Mouse (Mus musculus): ENCODE results near the gene Tubb4b.

The Tubb4b gene

GRCm38 (mm10) chr2:25246183-25247072 is 21.9 kb upstream of the Tubb4b start, which contains the start of gene AL732309.1:
Gene AL732309.1 (minus strand): TSS chr2:25246863.
- no peak for DNase-seq (ENCODE audit: low spot score in 2 of 2)

DNA sequence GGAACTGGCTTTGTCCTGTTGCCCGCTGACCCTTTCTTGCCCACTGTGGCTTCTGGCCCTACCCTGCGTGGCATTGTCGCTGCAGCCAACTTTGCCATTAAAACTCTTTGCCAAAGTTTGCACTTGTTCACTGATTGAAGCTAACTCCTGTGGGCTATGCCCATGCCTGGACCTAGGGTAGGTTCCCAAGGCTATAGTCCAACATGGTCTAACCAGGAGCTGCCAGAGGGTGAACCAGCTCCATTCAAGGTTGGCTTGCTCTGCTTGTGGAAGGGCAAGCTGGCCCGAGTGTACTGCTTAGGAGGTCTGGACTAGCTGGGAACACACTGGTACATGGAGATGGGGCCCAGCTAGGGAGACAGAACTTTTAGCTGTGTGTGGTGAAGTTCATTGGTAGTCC is 19.6 kb upstream of the Tubb4b start:
- DNase-seq (ENCODE audit: low spot score in 2 of 2), result no peak

- no peak for DNase-seq (ENCODE audit: low spot score in 2 of 2)
Observed at GRCm38 (mm10) chr2:25243342-25243741, 18.8 kb upstream of the Tubb4b start.

- DNase-seq (ENCODE audit: low spot score in 2 of 2), result no peak
Observed at GRCm38 (mm10) chr2:25242101-25242506, 17.6 kb upstream of the Tubb4b start, which contains the start of the genes Rnf208 and Cysrt1. Gene Rnf208 (plus strand): TSS chr2:25242255. Gene Cysrt1 (minus strand): TSS chr2:25242452.

GRCm38 (mm10) chr2:25241438-25241775 is 16.9 kb upstream of the Tubb4b start:
- DNase-seq (ENCODE audit: low spot score in 2 of 2), result no peak

DNA sequence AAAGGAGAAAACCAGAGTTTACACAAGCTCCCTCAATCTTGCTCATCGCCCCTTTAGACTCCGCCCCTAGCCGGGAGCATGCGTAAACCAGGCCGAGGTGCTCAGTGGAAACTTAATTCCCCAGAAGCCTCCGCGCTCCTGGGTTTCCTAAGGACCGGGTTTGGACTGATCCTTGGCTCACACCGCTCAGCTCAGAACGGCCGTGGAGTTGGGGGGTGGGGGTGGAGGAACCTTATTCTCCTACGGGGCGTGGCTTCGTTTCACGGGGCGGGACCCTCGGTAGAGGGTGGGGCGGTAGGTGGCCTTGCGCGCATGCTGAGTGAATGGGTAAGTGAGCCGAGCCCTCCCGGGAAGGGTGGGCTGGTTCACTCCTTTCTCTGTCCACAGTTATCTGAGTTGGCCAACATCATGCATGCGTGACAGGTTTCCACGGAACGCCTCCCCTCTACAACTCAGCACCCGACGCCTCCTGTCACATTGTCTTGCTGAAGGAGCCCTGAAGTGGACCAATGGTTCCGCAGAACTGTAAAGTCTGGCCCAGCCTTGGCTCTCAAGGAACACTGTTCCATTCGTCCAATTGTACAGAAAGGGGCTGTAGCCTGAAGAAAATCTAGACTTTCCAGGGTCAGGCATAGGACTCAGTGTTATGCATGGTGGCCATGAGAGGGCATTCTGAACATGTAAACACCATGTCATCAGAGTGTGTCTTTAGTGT is 16.4 kb upstream of the Tubb4b start:
- DNase-seq (ENCODE audit: low spot score in 2 of 2), result peak; percentile 43 to 71

- DNase-seq (ENCODE audit: low spot score in 2 of 2), result no peak
Observed at GRCm38 (mm10) chr2:25240310-25240709, 15.8 kb upstream of the Tubb4b start.

GRCm38 (mm10) chr2:25239766-25240165 is 15.3 kb upstream of the Tubb4b start:
- DNase-seq (ENCODE audit: low spot score in 2 of 2), result no peak

DNA sequence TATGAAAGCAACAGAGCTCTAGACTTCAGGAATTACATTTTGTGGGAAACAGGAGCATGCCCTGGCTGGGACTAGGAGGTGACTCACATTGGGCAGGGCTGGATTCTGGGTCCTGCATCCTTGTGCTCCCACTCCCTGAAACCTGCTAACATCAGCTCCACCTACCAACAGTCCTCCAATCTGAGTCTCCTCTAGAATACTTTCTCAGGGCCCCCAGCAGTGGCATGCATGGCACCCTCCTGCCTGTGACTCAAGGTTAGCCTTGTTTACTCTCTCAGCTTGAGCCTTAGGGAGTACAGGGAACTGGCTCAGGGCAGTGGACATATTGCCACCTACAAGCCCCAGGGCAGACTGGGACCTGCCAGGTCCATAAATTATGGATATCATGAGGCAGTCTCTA is 13.6 kb upstream of the Tubb4b start:
- no peak for DNase-seq (ENCODE audit: low spot score in 2 of 2)

- DNase-seq (ENCODE audit: low spot score in 2 of 2), result peak; percentile 79 to 81
Observed at GRCm38 (mm10) chr2:25237522-25237921, 13.0 kb upstream of the Tubb4b start.

GRCm38 (mm10) chr2:25236614-25237013 is 12.1 kb upstream of the Tubb4b start, which contains the start of gene Rnf224:
Gene Rnf224 (minus strand): TSS chr2:25236787.
- DNase-seq (ENCODE audit: low spot score in 2 of 2), result no peak

GRCm38 (mm10) chr2:25234551-25235220 is 10.2 kb upstream of the Tubb4b start:
- no peak for DNase-seq (ENCODE audit: low spot score in 2 of 2)

GRCm38 (mm10) chr2:25234050-25234449 is 9.5 kb upstream of the Tubb4b start, which contains the start of gene Slc34a3:
Gene Slc34a3 (minus strand): TSS chr2:25234364.
- DNase-seq (ENCODE audit: low spot score in 2 of 2), result no peak

DNA sequence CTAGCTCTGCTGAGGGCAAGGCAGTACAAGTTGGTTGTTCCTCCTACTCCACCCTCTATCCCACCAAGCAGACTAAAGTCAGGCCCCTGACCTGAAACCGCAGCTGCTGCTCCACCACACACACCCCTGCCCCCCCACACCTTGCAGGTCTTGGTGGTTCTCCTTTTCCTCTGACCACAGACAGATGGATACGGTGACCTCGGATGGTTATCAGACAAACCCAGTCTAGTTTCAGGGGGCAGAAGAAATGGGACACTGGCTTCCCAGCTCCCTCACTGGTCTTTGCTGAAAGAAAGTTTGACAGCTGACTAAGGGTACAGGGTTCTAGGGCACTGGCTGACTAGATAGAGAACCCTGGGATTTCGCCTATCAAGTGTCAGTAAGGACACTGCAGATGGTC is 8.9 kb upstream of the Tubb4b start:
- DNase-seq (ENCODE audit: low spot score in 2 of 2), result no peak

- no peak for DNase-seq (ENCODE audit: low spot score in 2 of 2)
Observed at GRCm38 (mm10) chr2:25231038-25231437, 6.5 kb upstream of the Tubb4b start.

GRCm38 (mm10) chr2:25230581-25230980 is 6.1 kb upstream of the Tubb4b start:
- no peak for DNase-seq (ENCODE audit: low spot score in 2 of 2)

DNA sequence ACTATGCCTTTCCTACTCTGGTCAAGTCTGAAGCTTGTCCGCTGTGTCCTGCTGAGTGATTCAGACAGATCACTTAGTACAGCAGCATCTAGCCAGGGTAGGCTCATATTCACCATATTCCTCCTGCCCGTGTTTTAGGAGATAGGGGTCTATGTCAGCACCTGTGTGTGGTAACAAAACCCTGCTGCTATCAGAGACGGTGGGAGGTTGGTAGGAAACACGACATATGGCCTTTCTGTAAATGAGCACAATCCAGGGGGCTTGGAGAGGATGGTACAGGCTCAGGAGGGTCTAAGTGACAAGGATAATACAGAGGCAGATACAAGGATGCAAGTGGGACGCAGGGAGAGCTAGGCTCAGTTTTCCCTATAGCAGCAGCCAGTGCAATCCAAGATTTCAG is 5.1 kb upstream of the Tubb4b start:
- no peak for DNase-seq (ENCODE audit: low spot score in 2 of 2)

DNA sequence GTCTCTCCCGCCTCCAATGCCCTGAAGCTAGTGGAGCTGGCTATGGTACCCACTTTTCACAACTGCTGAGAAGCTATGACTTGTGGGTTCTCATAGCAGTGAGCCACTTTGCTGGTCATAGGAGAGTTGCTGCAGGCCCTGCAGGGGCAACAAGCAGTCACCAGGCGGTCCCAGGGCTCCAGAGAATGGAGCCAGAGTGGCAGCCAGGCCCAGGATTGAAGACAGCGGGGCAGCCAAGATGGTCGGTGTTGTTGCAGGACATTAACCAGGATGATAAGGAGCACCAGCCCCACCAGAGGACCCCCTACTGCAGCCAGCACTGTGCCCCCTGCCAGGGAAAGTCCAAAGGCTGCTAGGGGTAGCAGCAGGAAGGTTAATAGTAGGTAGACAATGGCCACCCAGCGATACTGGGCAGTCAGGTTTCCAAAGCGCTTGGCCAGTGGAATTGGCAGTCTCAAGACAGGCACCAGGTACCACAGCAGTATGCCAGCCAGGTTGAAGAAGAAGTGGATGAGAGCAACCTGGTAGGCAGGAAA is 4.6 kb upstream of the Tubb4b start:
- DNase-seq (ENCODE audit: low spot score in 2 of 2), result no peak

DNA sequence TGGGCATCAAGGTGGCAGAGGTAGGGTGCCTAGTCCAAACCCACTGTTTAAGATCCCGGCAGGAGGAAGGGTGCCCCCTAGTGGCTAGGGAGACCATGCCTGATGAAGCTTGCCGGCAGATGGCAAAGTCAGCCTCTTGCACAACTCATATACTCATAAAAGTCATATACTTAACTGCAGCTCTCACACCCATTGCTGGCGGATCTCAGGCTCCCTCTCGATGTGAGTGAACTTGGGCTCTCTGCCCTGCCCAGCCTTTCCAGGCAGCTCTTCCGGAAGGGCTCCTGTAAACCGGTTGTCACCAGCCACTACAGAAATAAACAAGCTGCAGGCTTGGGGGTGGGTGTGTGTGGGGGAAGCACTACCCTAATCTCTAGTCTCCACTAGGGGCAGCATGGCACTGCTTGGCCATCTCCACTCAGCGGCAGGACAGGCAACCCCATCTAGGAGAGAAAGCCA is 4.0 kb upstream of the Tubb4b start:
- DNase-seq (ENCODE audit: low spot score in 2 of 2), result peak; percentile 87 to 88

- no peak for DNase-seq (ENCODE audit: low spot score in 2 of 2)
Observed at GRCm38 (mm10) chr2:25227406-25227805, 2.9 kb upstream of the Tubb4b start.

GRCm38 (mm10) chr2:25226864-25227263 is 2.4 kb upstream of the Tubb4b start:
- DNase-seq (ENCODE audit: low spot score in 2 of 2), result no peak

Data from urinary bladder, postnatal 36 days (tissue).